Mouse (Mus musculus): ENCODE results near the gene Sycp2. TPM values are rescaled to one million over a fixed set of nuclear protein-coding genes. Genes with fewer than 3 reads are reported as not detected.
"Not testable (repeated sequence)": the region's sequence is repeated elsewhere in the genome, so short reads cannot be mapped to it uniquely, and the experiment has no call there.

Sycp2 gene
- polyA plus RNA-seq, 1 experiment from 2014 or later = 0.02 TPM

DNA sequence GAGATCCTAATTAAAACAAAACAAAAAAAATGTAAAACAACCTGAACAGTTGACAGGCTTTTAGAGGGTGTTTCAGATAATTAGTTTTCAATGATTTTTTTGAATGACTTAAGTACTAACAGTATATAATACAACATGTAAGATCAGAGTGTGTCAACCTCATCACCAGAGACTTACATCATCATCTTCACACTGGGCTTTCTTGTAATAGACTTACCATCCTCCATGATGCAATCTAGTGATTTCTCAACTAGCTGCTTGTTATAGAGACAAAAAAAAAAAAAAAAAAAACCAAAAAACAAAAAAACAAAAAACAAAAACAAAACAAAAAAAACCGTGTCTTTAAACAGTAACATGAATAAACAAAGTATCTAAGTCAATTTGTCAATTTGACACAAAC lies 1.5 kb upstream of the Sycp2 start:
- Histone ChIP-seq H3K27ac (no peak overlapping the region), H3K9me3 (peaks cover 8% of the 10 kb centered on the region), H3K4me1 (peaks cover 10% of the 10 kb centered on the region), H3K4me3 (no peak overlapping the region), H3K36me3 (replicated peaks) (no peaks in the 10 kb centered on the region), H3K27me3 (ENCODE audit: poor library complexity, severe bottlenecking) (peaks cover 28% of the 10 kb centered on the region)
- WGBS = 78% methylated on average over 1 of the region's 1 CpGs
- no peak for DNase-seq (ENCODE audit: extremely low spot score, low spot score)

DNA sequence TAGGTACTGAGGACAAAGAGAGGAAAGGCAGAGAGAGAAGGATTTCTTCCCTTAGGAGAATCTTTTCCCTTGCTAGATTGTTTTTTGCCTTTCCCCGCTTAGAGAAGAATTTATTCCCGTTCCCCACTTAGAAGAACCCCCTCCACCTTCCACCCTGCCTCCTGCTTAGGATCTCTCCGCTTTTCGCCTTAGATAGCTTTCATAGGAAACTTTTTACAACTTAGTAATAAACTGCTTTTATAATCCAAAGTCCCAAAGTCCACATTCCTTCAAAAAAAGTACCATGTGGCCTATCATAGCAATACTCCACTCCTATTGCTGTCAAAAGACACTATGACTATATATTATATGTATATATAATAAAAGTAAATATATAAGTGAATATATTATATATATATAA lies 64.9 kb downstream of the Sycp2 start:
- 83% methylated on average over 4 of the region's 4 CpGs for WGBS
- no peaks in the 10 kb centered on the region for H3K27me3 ChIP-seq (ENCODE audit: poor library complexity, severe bottlenecking)
- H3K4me1 ChIP-seq = no peaks in the 10 kb centered on the region

DNA sequence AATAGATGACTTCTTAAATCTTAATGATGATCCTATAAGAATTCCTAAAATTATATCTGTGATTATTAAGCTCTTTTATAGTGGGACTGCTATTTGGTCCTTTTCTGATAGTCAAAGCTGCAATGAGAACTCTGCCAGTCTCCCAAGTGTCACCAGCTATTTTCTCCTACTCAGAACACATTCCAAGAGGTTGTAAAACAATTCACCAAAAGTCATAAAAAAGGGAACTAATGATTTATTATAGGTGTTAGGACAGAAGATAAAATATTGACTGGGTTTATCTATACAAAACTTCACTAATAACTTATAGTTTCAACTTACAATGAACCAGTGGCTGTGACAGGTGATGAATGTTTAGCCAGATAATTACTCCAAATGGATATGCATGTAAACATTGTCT lies 65.4 kb downstream of the Sycp2 start:
- not testable (repeated sequence) for H3K27ac ChIP-seq

More for the DNA sequence above, 64.9 kb downstream of the Sycp2 start:
- DNase-seq (ENCODE audit: extremely low spot score, low spot score) = no peak
- Histone ChIP-seq H3K9me3 (no peaks in the 10 kb centered on the region), H3K27ac (no peak overlapping the region), H3K4me3 (no peak overlapping the region), H3K36me3 (replicated peaks) (no peaks in the 10 kb centered on the region)

DNA sequence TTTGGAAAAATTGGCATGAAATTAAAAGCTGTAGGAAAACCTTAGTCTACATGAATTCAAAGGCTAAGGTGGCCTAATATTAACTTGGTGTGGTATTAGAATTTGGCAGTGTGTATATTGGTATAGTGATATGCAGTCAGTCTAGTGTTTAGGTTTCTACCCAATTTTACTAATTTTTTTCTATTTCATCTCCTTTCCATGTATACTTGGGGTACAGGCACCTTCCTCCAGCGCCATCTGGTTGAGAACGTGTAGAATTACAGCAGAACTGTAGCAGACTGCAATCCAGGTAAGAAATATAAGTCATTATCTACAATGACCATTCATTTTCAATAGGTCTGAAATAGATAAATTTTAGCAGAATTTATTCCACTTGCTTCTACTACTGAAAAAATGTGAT lies 68.4 kb downstream of the Sycp2 start:
- no peak for DNase-seq (ENCODE audit: extremely low spot score, low spot score)

More for the DNA sequence above, 65.4 kb downstream of the Sycp2 start:
- H3K36me3 ChIP-seq (replicated peaks); H3K4me3 ChIP-seq; H3K27me3 ChIP-seq (ENCODE audit: poor library complexity, severe bottlenecking); DNase-seq (ENCODE audit: extremely low spot score, low spot score); H3K4me1 ChIP-seq; H3K9me3 ChIP-seq: not testable (repeated sequence)

DNA sequence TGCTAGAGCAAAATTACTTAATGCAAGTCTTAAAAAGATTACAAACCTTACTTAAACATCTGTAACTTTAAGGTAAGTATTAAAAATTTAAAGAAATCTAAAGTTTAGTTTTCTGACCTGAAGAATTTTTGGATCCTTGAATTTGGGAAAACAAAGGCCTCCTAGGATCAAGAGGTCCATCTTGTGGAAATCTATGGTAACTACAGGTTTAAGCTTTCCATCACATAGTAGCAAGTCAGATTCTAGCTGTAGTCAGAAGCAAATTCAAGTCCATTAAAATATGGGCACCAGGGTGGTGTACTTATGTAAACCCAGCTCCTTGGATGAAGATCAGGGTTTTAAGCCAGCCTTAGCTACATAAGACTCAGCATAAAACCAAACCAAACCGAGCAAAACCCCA lies 69.6 kb downstream of the Sycp2 start:
- WGBS = 49% methylated on average over 1 of the region's 1 CpGs
- no peaks in the 10 kb centered on the region for H3K36me3 ChIP-seq (replicated peaks)
- no peaks in the 10 kb centered on the region for H3K4me1 ChIP-seq
- no peak overlapping the region for H3K27ac ChIP-seq
- no peaks in the 10 kb centered on the region for H3K9me3 ChIP-seq
- no peak for DNase-seq (ENCODE audit: extremely low spot score, low spot score)
- H3K4me3 ChIP-seq = no peak overlapping the region
- H3K27me3 ChIP-seq (ENCODE audit: poor library complexity, severe bottlenecking) = no peaks in the 10 kb centered on the region

More for the DNA sequence above, 68.4 kb downstream of the Sycp2 start:
- no peak overlapping the region for H3K4me3 ChIP-seq
- 1% methylated on average over 2 of the region's 2 CpGs for WGBS
- no peaks in the 10 kb centered on the region for H3K9me3 ChIP-seq
- H3K27ac ChIP-seq = no peak overlapping the region
- no peaks in the 10 kb centered on the region for H3K36me3 ChIP-seq (replicated peaks)
- no peaks in the 10 kb centered on the region for H3K4me1 ChIP-seq
- no peaks in the 10 kb centered on the region for H3K27me3 ChIP-seq (ENCODE audit: poor library complexity, severe bottlenecking)

DNA sequence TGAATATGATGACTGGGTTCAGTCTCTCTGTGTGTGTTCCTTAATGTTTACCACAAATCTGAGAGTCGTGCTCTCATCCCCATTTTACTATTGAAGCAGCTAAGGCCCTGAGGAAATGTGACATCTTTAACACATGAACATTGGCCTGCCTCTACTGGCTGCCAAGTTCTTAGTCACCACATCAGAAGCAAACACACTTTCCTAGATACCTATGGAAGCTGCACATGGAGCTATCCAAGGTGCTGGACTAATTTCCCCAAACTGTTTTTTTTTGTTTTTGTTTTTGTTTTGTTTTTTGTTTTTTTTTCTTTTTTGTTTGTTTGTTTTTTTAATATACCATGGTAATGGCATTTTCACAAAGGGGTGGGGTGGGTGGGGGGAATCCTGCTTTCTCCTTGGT lies 77.5 kb downstream of the Sycp2 start:
- no peak for DNase-seq (ENCODE audit: extremely low spot score, low spot score)
- Histone ChIP-seq H3K4me3 (no peak overlapping the region), H3K4me1 (peaks cover 16% of the 10 kb centered on the region), H3K36me3 (replicated peaks) (no peaks in the 10 kb centered on the region), H3K27me3 (ENCODE audit: poor library complexity, severe bottlenecking) (no peaks in the 10 kb centered on the region), H3K27ac (no peak overlapping the region), H3K9me3 (no peaks in the 10 kb centered on the region)
- WGBS = 74% methylated on average over 1 of the region's 1 CpGs

DNA sequence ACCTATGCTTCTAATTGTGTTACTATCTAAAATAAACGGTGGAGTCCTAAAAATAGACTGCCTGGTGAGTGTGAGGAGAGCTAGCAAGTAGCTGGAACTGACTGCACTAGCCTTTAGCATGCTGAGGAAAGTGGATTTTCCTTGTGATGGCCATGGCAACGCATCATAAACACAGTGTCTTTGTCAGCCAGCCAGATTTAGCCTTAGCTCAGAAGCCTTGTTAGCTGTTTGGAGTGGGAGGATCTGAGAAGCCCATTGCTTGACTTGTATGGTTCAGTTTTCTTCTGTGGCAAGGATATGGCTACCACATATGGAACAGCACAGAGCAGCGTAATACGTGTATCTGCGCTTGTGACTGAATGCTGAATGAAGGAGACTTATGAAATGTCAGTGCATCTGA lies 77.9 kb downstream of the Sycp2 start:
- no peaks in the 10 kb centered on the region for H3K9me3 ChIP-seq
- no peak for DNase-seq (ENCODE audit: extremely low spot score, low spot score)
- WGBS = 90% methylated on average over 5 of the region's 5 CpGs

DNA sequence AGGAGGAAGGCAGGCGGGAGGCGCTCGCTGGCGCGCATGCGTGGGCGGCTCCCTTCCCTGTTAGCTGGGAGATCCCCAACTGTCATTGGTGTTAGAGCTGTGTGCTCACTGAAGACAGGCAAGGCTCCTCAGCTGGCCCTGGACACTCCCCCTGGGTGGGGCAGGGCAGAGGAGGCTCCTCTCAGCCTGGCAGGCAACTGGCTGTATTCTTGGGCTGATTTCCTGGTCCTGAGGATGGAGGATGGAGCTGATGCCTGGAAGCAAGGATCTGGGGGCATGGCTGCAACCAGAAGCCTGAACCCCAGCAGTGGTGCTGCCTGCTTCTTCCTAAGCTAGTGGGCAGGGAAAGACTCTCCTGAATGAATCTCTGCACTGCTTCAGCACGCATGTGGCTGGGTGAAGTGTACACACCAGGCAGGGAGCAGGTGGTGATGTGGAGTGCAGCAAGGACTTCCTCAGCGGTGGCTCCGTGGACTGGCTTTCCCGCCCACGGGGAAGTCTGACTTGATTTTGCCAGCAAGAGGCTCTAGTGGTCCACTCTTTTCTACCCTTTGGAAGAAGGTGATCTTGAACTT lies 79.9 kb downstream of the Sycp2 start:
- peak; percentile 72 for DNase-seq (ENCODE audit: extremely low spot score, low spot score)
- H3K4me1 ChIP-seq = peaks cover 16% of the 10 kb centered on the region
- WGBS = 15% methylated on average over 12 of the region's 12 CpGs
- H3K9me3 ChIP-seq = no peaks in the 10 kb centered on the region
- H3K27me3 ChIP-seq (ENCODE audit: poor library complexity, severe bottlenecking) = no peaks in the 10 kb centered on the region
- H3K27ac ChIP-seq = peak overlapping the region; percentile 51
- H3K4me3 ChIP-seq = peak overlapping the region; percentile 31
- no peaks in the 10 kb centered on the region for H3K36me3 ChIP-seq (replicated peaks)

More for the DNA sequence above, 77.9 kb downstream of the Sycp2 start:
- no peaks in the 10 kb centered on the region for H3K27me3 ChIP-seq (ENCODE audit: poor library complexity, severe bottlenecking)
- H3K4me3 ChIP-seq = no peak overlapping the region
- peaks cover 16% of the 10 kb centered on the region for H3K4me1 ChIP-seq
- H3K36me3 ChIP-seq (replicated peaks) = no peaks in the 10 kb centered on the region
- H3K27ac ChIP-seq = no peak overlapping the region

DNA sequence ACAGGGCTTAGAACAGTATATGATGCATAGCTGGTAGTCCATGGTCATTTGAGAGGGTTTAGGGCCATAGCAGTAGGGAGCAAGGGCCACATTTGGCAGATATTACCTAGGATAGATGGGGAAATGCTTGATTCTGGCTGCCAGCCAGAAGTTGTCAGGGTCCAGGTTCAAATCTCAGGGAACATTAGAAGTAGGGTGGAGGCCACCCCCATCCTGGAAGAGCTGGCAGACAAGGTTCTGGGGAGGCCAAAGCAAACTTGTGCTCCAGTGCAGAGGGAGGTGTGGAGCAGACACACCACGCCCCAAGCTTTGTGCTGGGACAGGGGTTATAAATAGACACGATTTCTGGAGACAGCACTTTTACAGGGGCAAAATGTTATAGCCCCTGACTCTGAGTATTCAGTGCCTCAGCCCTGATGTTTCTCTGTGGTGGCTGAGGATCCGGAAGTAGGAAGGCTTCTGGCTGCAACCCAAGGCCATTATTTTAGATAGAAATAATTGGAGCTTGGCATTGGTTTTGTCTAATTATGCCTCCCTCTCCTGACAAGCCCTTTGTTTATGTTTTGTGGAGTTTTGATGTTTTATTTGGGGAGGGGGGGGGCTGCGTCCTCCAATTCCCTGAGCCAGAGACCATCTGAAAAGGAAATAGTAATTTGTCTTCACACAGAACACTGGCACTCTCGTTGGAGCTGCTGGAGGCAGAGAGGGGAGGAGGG lies 80.6 kb downstream of the Sycp2 start:
- Histone ChIP-seq H3K4me1 (peaks cover 16% of the 10 kb centered on the region), H3K9me3 (no peaks in the 10 kb centered on the region), H3K4me3 (no peak overlapping the region; the same call in none of the 2 replicates), H3K36me3 (replicated peaks) (no peaks in the 10 kb centered on the region), H3K27me3 (ENCODE audit: poor library complexity, severe bottlenecking) (no peaks in the 10 kb centered on the region), H3K27ac (no peak overlapping the region)
- WGBS = 46% methylated on average over 5 of the region's 5 CpGs
- DNase-seq (ENCODE audit: extremely low spot score, low spot score) = no peak

DNA sequence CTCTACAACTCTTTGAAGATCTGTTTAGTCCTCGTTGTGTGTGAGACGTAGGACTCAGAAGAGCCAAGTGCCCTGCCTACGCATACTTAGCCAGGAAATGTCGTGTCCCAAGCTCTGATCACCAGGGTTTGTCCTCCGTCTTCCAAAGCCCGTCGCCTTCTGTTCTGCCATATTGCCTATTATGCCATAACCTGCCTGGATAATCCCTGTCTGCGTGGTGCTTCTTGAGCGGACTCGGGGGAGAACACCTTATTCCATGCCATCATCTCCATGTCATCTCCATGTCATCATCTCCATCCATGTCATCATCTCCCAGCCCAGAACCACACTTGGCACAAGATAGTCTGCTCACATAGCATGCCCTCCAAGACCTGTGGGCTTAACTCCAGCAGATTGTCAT lies 81.4 kb downstream of the Sycp2 start:
- H3K27me3 ChIP-seq (ENCODE audit: poor library complexity, severe bottlenecking) = no peaks in the 10 kb centered on the region
- WGBS = 89% methylated on average over 10 of the region's 10 CpGs
- H3K27ac ChIP-seq = no peak overlapping the region
- H3K9me3 ChIP-seq = no peaks in the 10 kb centered on the region
- H3K4me1 ChIP-seq = peaks cover 16% of the 10 kb centered on the region
- H3K4me3 ChIP-seq = no peak overlapping the region
- no peak for DNase-seq (ENCODE audit: extremely low spot score, low spot score)
- no peaks in the 10 kb centered on the region for H3K36me3 ChIP-seq (replicated peaks)

DNA sequence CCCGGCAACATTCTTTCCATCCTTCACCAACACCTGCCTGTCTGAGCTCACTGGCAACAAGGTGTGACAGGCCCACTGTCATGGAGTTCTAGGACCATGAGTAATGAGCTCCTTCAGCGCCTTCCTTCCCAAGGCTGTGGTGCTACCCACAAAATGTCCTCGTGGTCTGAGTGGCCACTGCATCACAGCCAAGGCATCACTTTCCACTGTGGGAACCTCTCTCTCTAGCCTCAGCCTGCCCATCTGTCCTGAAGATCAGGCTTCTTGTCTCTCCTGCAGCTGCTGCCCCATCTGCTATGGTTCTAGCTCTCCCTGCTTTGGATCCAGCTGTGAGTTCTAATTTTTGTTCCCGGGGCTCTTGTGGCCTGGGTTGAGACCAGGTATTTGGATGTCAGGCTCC lies 82.7 kb downstream of the Sycp2 start:
- peaks cover 16% of the 10 kb centered on the region for H3K4me1 ChIP-seq
- no peaks in the 10 kb centered on the region for H3K9me3 ChIP-seq
- no peak overlapping the region for H3K4me3 ChIP-seq
- 83% methylated on average over 4 of the region's 4 CpGs for WGBS
- H3K27me3 ChIP-seq (ENCODE audit: poor library complexity, severe bottlenecking) = no peaks in the 10 kb centered on the region
- no peak overlapping the region for H3K27ac ChIP-seq
- no peaks in the 10 kb centered on the region for H3K36me3 ChIP-seq (replicated peaks)
- no peak for DNase-seq (ENCODE audit: extremely low spot score, low spot score)

DNA sequence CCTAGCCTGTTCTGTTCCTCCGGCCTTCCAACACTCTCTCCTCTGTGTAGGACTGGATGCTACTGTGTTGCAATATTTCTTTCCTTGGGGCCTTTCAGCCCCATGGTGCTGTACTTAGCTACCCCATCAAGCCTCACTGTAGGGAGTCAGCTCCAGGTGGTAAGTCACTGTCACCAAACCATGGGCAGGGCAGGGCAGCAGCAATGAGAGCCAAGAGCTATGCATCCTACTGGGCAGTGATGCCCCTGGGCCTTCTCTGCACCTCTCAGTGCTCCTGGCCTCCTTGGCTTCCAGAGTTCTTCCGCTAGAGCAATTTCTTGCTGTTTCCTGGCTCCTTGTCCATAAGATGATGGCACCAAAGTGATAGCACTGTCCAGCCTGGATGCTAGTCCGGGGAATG lies 83.1 kb downstream of the Sycp2 start:
- H3K36me3 ChIP-seq (replicated peaks) = no peaks in the 10 kb centered on the region
- DNase-seq (ENCODE audit: extremely low spot score, low spot score) = no peak
- H3K27me3 ChIP-seq (ENCODE audit: poor library complexity, severe bottlenecking) = no peaks in the 10 kb centered on the region
- H3K4me3 ChIP-seq = no peak overlapping the region
- no peaks in the 10 kb centered on the region for H3K9me3 ChIP-seq
- no peak overlapping the region for H3K27ac ChIP-seq
- WGBS = 94% methylated on average over 3 of the region's 3 CpGs
- H3K4me1 ChIP-seq = peaks cover 16% of the 10 kb centered on the region

DNA sequence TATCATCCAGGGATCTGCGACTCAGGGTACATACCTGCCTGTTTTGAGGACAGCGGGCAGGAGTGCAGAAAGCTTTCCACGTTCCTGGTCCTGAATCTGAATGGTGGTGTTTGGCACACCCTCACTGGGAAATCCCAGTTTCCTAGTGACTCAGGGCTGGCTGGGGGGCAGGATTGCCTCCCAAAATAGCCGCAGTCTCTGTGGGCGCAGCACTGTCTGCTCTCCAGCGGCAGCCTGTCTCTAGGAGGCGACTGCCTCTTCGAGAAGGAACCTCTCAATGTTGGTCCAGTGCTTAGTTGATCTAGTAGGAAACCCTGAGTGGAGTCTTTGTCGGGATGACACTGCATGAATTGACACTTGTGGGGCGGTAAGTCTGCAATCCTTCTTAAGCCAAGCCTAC lies 86.2 kb downstream of the Sycp2 start:
- Histone ChIP-seq H3K36me3 (replicated peaks) (no peaks in the 10 kb centered on the region), H3K9me3 (no peaks in the 10 kb centered on the region), H3K27me3 (ENCODE audit: poor library complexity, severe bottlenecking) (no peaks in the 10 kb centered on the region), H3K27ac (no peak overlapping the region), H3K4me1 (no peaks in the 10 kb centered on the region), H3K4me3 (no peak overlapping the region)
- no peak for DNase-seq (ENCODE audit: extremely low spot score, low spot score)
- WGBS = 89% methylated on average over 10 of the region's 10 CpGs

All from forebrain, embryonic 10.5 days (tissue).